Mouse (Mus musculus) layer of hippocampus, adult 9-11 months (tissue): ENCODE results near the gene A630089N07Rik.

Experiments used
- DNase-seq: peaks from one replicate; pipeline ENCODE4 v3.0.0; 2022

The A630089N07Rik gene

GRCm38 (mm10) chr16:97961381-97962150 is 120.7 kb downstream of the A630089N07Rik start:
- no peak for DNase-seq

GRCm38 (mm10) chr16:97960348-97960747 is 121.9 kb downstream of the A630089N07Rik start:
- DNase-seq, result no peak

GRCm38 (mm10) chr16:97958401-97958973 is 123.8 kb downstream of the A630089N07Rik start:
- no peak for DNase-seq

- no peak for DNase-seq
Measured at GRCm38 (mm10) chr16:97957626-97958025, 124.6 kb downstream of the A630089N07Rik start.

- no peak for DNase-seq
Measured at GRCm38 (mm10) chr16:97956011-97956410, 126.2 kb downstream of the A630089N07Rik start.

- DNase-seq, result no peak
Measured at GRCm38 (mm10) chr16:97953300-97953699, 128.9 kb downstream of the A630089N07Rik start.

- no peak for DNase-seq
Measured at GRCm38 (mm10) chr16:97952801-97953200, 129.4 kb downstream of the A630089N07Rik start.

- DNase-seq, result no peak
Measured at GRCm38 (mm10) chr16:97952371-97952770, 129.9 kb downstream of the A630089N07Rik start.
